Mouse (Mus musculus) liver, postnatal 0 days (tissue): Measurements from ENCODE around the gene Kctd7.

Source experiments
- CTCF ChIP-seq: sonication (generic); IDR thresholded peaks from 2 replicates; pipeline ENCODE4 v1.5.1; 2016; ENCODE audit warnings: antibody characterized with exemption, low read depth
- EP300 ChIP-seq: IDR thresholded peaks from 2 replicates; pipeline ENCODE4 v1.6.1; 2016; ENCODE audit warnings: antibody characterized with exemption, low read depth, mild to moderate bottlenecking

- no peak for TF ChIP-seq EP300
- no peak for TF ChIP-seq CTCF
Measured at GRCm38 (mm10) chr5:130117932-130118331, 26.7 kb upstream of the Kctd7 start.
